Mouse (Mus musculus): ENCODE results near the gene Midn.
A peak's percentile ranks its signal among the peaks of the same experiment; 100 is the strongest.

The Midn gene

GRCm38 (mm10) chr10:80130403-80131031, 17.6 kb upstream of the Midn start:
- no peak for DNase-seq (ENCODE audit: low spot score)

- no peak for DNase-seq (ENCODE audit: low spot score)
Measured at GRCm38 (mm10) chr10:80131316-80131951, 16.6 kb upstream of the Midn start.

- DNase-seq (ENCODE audit: low spot score): no peak
Measured at GRCm38 (mm10) chr10:80131952-80132350, 16.1 kb upstream of the Midn start.

- DNase-seq (ENCODE audit: low spot score): no peak
Measured at GRCm38 (mm10) chr10:80133226-80133849, 14.7 kb upstream of the Midn start.

GRCm38 (mm10) chr10:80134421-80134820, 13.7 kb upstream of the Midn start:
- DNase-seq (ENCODE audit: low spot score): no peak

- DNase-seq (ENCODE audit: low spot score): no peak
Measured at GRCm38 (mm10) chr10:80135161-80135560, 12.9 kb upstream of the Midn start.

- DNase-seq (ENCODE audit: low spot score): no peak
Measured at GRCm38 (mm10) chr10:80135641-80136040, 12.4 kb upstream of the Midn start.

- DNase-seq (ENCODE audit: low spot score): no peak
Measured at GRCm38 (mm10) chr10:80136179-80136951, 11.7 kb upstream of the Midn start.

GRCm38 (mm10) chr10:80136952-80137625, 11.0 kb upstream of the Midn start:
- no peak for DNase-seq (ENCODE audit: low spot score)

- DNase-seq (ENCODE audit: low spot score): no peak
Measured at GRCm38 (mm10) chr10:80137626-80138552, 10.2 kb upstream of the Midn start.

- no peak for DNase-seq (ENCODE audit: low spot score)
Measured at GRCm38 (mm10) chr10:80138553-80139438, 9.3 kb upstream of the Midn start, which contains the start of gene Atp5d. Gene Atp5d, plus strand, starts transcription at chr10:80138632.

GRCm38 (mm10) chr10:80139439-80139775, 8.7 kb upstream of the Midn start:
- no peak for DNase-seq (ENCODE audit: low spot score)

GRCm38 (mm10) chr10:80139975-80140665, 8.0 kb upstream of the Midn start:
- DNase-seq (ENCODE audit: low spot score): no peak

- DNase-seq (ENCODE audit: low spot score): no peak
Measured at GRCm38 (mm10) chr10:80140666-80141035, 7.4 kb upstream of the Midn start, which contains the start of gene Cbarp. Gene Cbarp, minus strand, starts transcription at chr10:80140835.

- peak; percentile 88 for DNase-seq (ENCODE audit: low spot score)
Measured at GRCm38 (mm10) chr10:80141243-80141642, 6.8 kb upstream of the Midn start.

- DNase-seq (ENCODE audit: low spot score): no peak
Measured at GRCm38 (mm10) chr10:80141786-80142529, 6.1 kb upstream of the Midn start.

GRCm38 (mm10) chr10:80142530-80142925, 5.5 kb upstream of the Midn start:
- no peak for DNase-seq (ENCODE audit: low spot score)

- no peak for DNase-seq (ENCODE audit: low spot score)
Measured at GRCm38 (mm10) chr10:80143664-80144063, 4.4 kb upstream of the Midn start.

- no peak for DNase-seq (ENCODE audit: low spot score)
Measured at GRCm38 (mm10) chr10:80144159-80144558, 3.9 kb upstream of the Midn start.

Measured in ovary, postnatal 14 days (tissue).